Mouse (Mus musculus): ENCODE measurements at regions not wholly inside any gene's neighbourhood (a gene's known extent, or its start where the extent isn't known, plus 50 kb on each side); places are given as distances from the start of the nearest gene placed in this dataset.

GRCm38 (mm10) chr14:62177509-62177908, 114.9 kb upstream of the Rnaseh2b start:
- TF ChIP-seq GATA1 (IDR thresholded peaks at IDR 0.05; ENCODE audit: low read length): no peak
- no peak for TF ChIP-seq TAL1 (IDR thresholded peaks at IDR 0.05; ENCODE audit: low read length)

Data from erythroblast, embryonic 14.5 days (primary cell).